Mouse (Mus musculus): ENCODE measurements at regions not wholly inside any gene's neighbourhood (a gene's known extent, or its start where the extent isn't known, plus 50 kb on each side); places are given as distances from the start of the nearest gene placed in this dataset.

GRCm38 (mm10) chr19:60340234-60340633, 113.7 kb upstream of the Fam204a start:
- no peak for TF ChIP-seq POLR2A (IDR thresholded peaks at IDR 0.05; ENCODE audit: low read depth, low read length)
- no peak for TF ChIP-seq CTCF (IDR thresholded peaks at IDR 0.05; ENCODE audit: extremely low read depth, insufficient read depth, insufficient read length, insufficient replicate concordance)

Measured in spleen, adult 2 months (tissue).